Mouse (Mus musculus): ENCODE measurements around the gene Nck1. TPM values are rescaled to one million over a fixed set of nuclear protein-coding genes. Genes with fewer than 3 reads are reported as not detected.

Nck1 gene
- total and polyA plus RNA-seq, 3 experiments: 16.7 to 27.4 (median 25.2) TPM

GRCm38 (mm10) chr9:100525225-100525624 lies 20.7 kb downstream of the Nck1 start:
- in situ Hi-C loops (cut with MboI; ENCODE audit: low pct_ligation_motif_present, low pct_unique_long_range_greater_than_20kb, low sequenced_read_pairs): no loop called here
- dilution Hi-C loops (cut with MboI; ENCODE audit: extremely low pct_ligation_motif_present, extremely low pct_unique_long_range_greater_than_20kb, low sequenced_read_pairs): no loop called here
- H3K4me1 ChIP-seq (ENCODE audit: control insufficient read depth in 1 of 2, insufficient read depth in 2 of 2): peaks cover 0 to 31% of the 10 kb centered on the region in 2 experiments; a peak in 2 of 4 replicates

DNA sequence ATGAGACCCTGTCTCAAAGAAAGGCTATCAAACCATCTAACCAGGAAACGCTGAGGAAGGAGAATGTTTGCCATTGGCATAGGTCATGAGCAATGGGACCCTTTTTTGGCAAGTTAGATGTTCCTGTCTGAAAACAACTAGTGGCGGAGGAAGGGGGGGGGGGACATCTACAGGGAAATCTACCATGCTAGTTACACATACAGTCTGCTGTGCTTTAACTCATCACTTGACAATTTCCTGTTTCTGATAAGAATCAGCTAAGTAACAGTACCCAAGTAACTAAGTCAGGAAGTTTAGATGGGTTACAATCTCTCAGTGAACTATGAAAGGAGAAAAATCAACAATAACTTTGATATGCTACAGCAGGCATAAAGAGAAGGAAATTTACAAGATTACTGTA lies 23.9 kb downstream of the Nck1 start:
- in situ Hi-C loops (cut with MboI; ENCODE audit: low pct_ligation_motif_present, low pct_unique_long_range_greater_than_20kb, low sequenced_read_pairs) (no loop called here), dilution Hi-C loops (cut with MboI; ENCODE audit: extremely low pct_ligation_motif_present, extremely low pct_unique_long_range_greater_than_20kb, low sequenced_read_pairs) (no loop called here)
- peaks cover 0 to 4% of the 10 kb centered on the region in 2 experiments for H3K36me3 ChIP-seq (replicated peaks in 1 of 2; ENCODE audit: control insufficient read depth in 1 of 2, insufficient read depth in 1 of 2, low read length in 1 of 2)
- DNase-seq (ENCODE audit: extremely low read depth): no peak
- no peak overlapping the region for H3K4me2 ChIP-seq (ENCODE audit: insufficient read depth, low read depth, poor library complexity, severe bottlenecking)
- H3K27me3 ChIP-seq (replicated peaks): no peaks in the 10 kb centered on the region
- no peaks in the 10 kb centered on the region for H3K9me3 ChIP-seq (replicated peaks; ENCODE audit: low read length)
- TF ChIP-seq POLR2AphosphoS2 (IDR thresholded peaks at IDR 0.05; ENCODE audit: low read depth, low read length) (no peak), ZC3H11A (IDR thresholded peaks at IDR 0.05; ENCODE audit: low read depth, low read length) (no peak), MYC (IDR thresholded peaks at IDR 0.05; ENCODE audit: low read depth, low read length) (no peak), BHLHE40 (IDR thresholded peaks at IDR 0.05; ENCODE audit: low read depth, low read length) (no peak), UBTF (IDR thresholded peaks at IDR 0.05; ENCODE audit: low read depth, low read length) (no peak), GABPA (IDR thresholded peaks at IDR 0.05; ENCODE audit: insufficient replicate concordance, low read depth, low read length) (no peak), MAZ (IDR thresholded peaks at IDR 0.05; ENCODE audit: low read depth, low read length) (no peak), NELFE (IDR thresholded peaks at IDR 0.05; ENCODE audit: low read depth, low read length) (no peak)
- no peak overlapping the region for H3K9ac ChIP-seq (ENCODE audit: insufficient read depth, low read depth)
- peaks cover 16% of the 10 kb centered on the region for H3K79me2 ChIP-seq (replicated peaks; ENCODE audit: control insufficient read depth, extremely low read depth, insufficient read depth, poor library complexity, severe bottlenecking)
- no peak overlapping the region for H3K4me3 ChIP-seq (replicated peaks in 1 of 3; ENCODE audit: low read depth in 2 of 3, low read length in 2 of 3, poor library complexity in 1 of 3)
- peaks cover 0 to 25% of the 10 kb centered on the region in 2 experiments; a peak in 2 of 4 replicates for H3K4me1 ChIP-seq (ENCODE audit: control insufficient read depth in 1 of 2, insufficient read depth in 2 of 2)
- no peak overlapping the region for H3K27ac ChIP-seq (ENCODE audit: insufficient read depth, low read depth)

More at GRCm38 (mm10) chr9:100525225-100525624, 20.7 kb downstream of the Nck1 start:
- Histone ChIP-seq H3K9ac (ENCODE audit: insufficient read depth, low read depth) (no peak overlapping the region), H3K27ac (ENCODE audit: insufficient read depth, low read depth) (no peak overlapping the region), H3K27me3 (replicated peaks) (no peaks in the 10 kb centered on the region), H3K36me3 (replicated peaks in 1 of 2; ENCODE audit: control insufficient read depth in 1 of 2, insufficient read depth in 1 of 2, low read length in 1 of 2) (peaks cover 0 to 4% of the 10 kb centered on the region in 2 experiments), H3K4me2 (ENCODE audit: insufficient read depth, low read depth, poor library complexity, severe bottlenecking) (no peak overlapping the region), H3K4me3 (replicated peaks in 1 of 3; ENCODE audit: low read depth in 2 of 3, low read length in 2 of 3, poor library complexity in 1 of 3) (no peak overlapping the region), H3K79me2 (replicated peaks; ENCODE audit: control insufficient read depth, extremely low read depth, insufficient read depth, poor library complexity, severe bottlenecking) (peaks cover 22% of the 10 kb centered on the region), H3K9me3 (replicated peaks; ENCODE audit: low read length) (peaks cover 6% of the 10 kb centered on the region)
- DNase-seq (ENCODE audit: extremely low read depth): no peak
- no peak for TF ChIP-seq ZKSCAN1 (IDR thresholded peaks at IDR 0.05; ENCODE audit: borderline replicate concordance, low read depth, low read length)
- no peak for TF ChIP-seq CTCF (conservative IDR thresholded peaks at IDR 0.05 in 1 of 2, IDR thresholded peaks at IDR 0.05 in 1 of 2; ENCODE audit: low read depth in 2 of 2, low read length in 2 of 2)
- TF ChIP-seq JUN (IDR thresholded peaks at IDR 0.05; ENCODE audit: insufficient read depth, low read depth, low read length): no peak
- TF ChIP-seq RCOR1 (conservative IDR thresholded peaks at IDR 0.05; ENCODE audit: low read depth, low read length): no peak
- no peak for TF ChIP-seq BHLHE40 (IDR thresholded peaks at IDR 0.05; ENCODE audit: low read depth, low read length)
- no peak for TF ChIP-seq ZC3H11A (IDR thresholded peaks at IDR 0.05; ENCODE audit: low read depth, low read length)
- TF ChIP-seq NELFE (IDR thresholded peaks at IDR 0.05; ENCODE audit: low read depth, low read length): no peak
- no peak for TF ChIP-seq PAX5 (IDR thresholded peaks at IDR 0.05; ENCODE audit: low read length)
- TF ChIP-seq EP300 (IDR thresholded peaks at IDR 0.05; ENCODE audit: low read length): no peak
